Mouse (Mus musculus): ENCODE data around the gene Rab3gap2.

Rab3gap2 gene

GRCm38 (mm10) chr1:185203909-185204661 lies at the start of gene Rab3gap2:
Gene Rab3gap2, plus strand, starts transcription at chr1:185204117.
- DNase-seq (ENCODE audit: extremely low read depth, low read depth), result peak; percentile 85

DNA sequence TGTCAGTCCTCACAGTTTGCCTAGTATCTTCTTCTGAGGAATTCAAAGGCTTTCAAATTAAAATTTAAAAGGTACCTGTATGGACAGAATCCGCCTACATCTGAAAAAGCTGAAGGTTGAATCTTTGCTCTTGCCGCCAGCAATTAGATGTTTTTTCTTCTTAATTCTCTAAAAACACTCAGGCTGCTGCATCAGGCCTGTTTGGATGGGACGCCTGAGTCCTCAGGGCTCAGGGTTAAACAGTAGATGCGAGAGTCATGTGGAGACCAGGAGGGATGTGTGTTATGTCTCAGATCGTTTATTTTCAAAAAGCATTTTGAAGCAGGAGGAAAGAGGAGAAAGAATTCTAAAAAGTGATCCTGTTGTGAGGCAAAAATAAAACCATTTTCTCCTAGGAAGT lies 30.3 kb upstream of the Rab3gap2 start:
- no peak for DNase-seq (ENCODE audit: extremely low read depth, low read depth)

GRCm38 (mm10) chr1:185177860-185178259 lies 26.1 kb upstream of the Rab3gap2 start:
- DNase-seq (ENCODE audit: extremely low read depth, low read depth), result no peak

GRCm38 (mm10) chr1:185183591-185184330 lies 20.2 kb upstream of the Rab3gap2 start:
- no peak for DNase-seq (ENCODE audit: extremely low read depth, low read depth)

DNA sequence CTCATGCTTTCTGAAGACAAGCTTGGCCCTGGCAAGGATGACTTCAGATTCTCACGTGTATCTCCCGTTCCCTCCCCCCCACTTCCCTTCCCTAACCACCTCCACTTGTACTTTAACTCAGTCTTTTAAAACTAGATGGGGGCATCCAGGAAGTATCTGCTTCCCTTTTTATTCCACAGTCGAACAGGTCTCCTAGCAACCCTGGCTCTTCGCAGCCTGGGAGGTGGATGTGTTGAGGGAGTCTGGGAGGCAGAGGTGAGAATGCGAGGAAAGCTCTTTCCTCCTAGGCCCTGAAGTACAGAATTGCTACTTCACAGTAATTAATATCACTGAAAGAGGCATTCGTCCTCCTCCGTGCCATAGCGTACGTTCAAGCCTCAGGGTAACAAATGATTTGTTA lies 18.4 kb upstream of the Rab3gap2 start:
- no peak for DNase-seq (ENCODE audit: extremely low read depth, low read depth)

- peak; percentile 49 for DNase-seq (ENCODE audit: extremely low read depth, low read depth)
Observed at GRCm38 (mm10) chr1:185187135-185187785, 16.7 kb upstream of the Rab3gap2 start.

GRCm38 (mm10) chr1:185189901-185190300 lies 14.0 kb upstream of the Rab3gap2 start:
- peak; percentile 8 for DNase-seq (ENCODE audit: extremely low read depth, low read depth)

DNA sequence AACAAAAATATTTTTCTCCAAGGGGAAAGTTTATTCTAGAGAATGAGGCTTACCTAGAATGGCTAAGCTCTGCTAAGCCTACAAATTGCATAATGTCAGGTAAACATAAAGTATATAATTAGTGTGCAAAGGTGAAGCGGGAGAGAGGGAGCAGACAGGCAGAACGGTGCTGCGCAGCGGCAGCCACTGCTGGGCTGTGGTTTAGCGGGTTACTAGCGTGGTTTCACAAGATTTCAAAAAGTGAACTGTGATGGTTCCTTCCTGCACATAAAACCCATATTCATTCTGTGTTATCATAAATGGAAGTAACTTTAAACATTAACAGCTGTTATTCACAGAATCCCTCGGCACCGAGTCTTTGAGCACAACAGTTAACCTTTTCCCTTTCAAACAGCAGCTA lies 11.8 kb upstream of the Rab3gap2 start:
- DNase-seq (ENCODE audit: extremely low read depth, low read depth), result no peak

- peak; percentile 70 for DNase-seq (ENCODE audit: extremely low read depth, low read depth)
Observed at GRCm38 (mm10) chr1:185193509-185193908, 10.4 kb upstream of the Rab3gap2 start.

DNA sequence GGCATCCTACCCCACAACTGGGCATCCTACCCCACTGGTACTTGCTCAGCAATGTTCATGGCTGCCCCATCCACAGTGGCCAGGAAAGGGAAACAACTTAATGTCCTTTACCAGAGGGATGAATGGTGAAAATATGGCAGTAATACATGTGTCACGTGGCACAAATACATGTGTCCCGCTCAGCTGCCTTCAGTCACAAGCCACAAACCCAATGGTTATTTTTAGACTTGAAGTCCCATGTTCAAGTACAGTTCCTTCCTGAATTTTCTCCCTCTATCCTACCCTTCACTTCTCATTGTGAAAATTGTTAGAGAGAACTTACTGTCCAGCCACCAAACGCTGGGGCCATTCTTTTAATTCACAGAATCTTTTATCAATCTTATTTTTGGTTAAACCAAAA lies 7.6 kb upstream of the Rab3gap2 start:
- no peak for DNase-seq (ENCODE audit: extremely low read depth, low read depth)

GRCm38 (mm10) chr1:185200571-185201395 lies 3.1 kb upstream of the Rab3gap2 start:
- no peak for DNase-seq (ENCODE audit: extremely low read depth, low read depth)

GRCm38 (mm10) chr1:185201994-185202393 lies 1.9 kb upstream of the Rab3gap2 start:
- DNase-seq (ENCODE audit: extremely low read depth, low read depth), result peak; percentile 7

DNA sequence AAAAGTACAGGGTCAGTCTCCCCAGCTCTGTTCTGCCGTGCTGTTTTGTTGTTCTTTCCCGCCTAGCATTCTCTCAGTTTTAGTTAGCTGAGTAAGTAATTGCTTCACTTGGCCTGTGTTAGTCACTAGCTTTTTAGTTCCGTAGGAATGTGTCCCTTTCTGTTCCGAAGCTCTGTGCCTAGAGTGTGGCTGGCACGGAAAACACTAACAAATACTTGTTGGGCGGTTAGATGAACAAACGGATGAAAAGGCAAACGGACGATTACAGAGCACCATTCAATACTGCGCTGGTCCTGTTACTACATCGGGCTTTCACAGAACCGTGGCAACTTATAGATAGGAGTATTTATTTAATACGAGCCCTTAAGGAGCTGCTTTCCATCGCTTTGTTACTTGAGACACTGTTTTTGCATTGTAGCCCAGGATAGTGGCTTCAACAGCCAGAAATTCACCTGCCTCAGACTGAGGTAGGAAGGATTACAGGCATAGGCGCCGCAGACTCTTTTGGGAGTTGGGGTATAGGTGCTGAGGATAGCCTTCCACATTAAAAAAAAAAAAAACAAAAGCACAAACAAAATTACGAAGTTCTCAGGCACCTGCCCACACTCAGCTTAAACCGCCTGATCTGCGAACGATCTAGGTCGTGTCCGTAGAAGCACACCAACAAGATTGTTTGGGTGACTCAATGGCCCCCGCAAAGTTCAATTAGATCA lies 565 bp upstream of the Rab3gap2 start:
- DNase-seq (ENCODE audit: extremely low read depth, low read depth), result peak; percentile 19

DNA sequence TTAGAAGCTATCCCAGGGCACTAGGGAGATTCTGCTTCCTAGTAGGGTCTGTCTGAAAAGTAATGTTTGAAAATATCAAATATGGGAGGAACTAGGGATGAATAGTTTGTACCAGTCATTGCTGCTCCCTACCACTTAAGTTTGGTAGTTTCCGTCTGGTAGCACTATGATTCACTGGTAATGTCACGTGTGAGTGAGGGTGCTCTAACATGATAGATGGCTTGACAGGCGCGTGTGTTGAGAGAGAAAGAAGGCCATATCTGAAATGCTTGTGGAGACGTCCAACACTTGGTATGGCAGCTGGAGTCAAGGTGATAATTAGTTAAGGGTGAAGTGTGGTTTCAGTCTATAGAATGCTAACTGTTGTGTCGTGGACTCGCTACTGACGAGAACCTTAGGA lies 1.2 kb downstream of the Rab3gap2 start:
- DNase-seq (ENCODE audit: extremely low read depth, low read depth), result peak; percentile 63

DNA sequence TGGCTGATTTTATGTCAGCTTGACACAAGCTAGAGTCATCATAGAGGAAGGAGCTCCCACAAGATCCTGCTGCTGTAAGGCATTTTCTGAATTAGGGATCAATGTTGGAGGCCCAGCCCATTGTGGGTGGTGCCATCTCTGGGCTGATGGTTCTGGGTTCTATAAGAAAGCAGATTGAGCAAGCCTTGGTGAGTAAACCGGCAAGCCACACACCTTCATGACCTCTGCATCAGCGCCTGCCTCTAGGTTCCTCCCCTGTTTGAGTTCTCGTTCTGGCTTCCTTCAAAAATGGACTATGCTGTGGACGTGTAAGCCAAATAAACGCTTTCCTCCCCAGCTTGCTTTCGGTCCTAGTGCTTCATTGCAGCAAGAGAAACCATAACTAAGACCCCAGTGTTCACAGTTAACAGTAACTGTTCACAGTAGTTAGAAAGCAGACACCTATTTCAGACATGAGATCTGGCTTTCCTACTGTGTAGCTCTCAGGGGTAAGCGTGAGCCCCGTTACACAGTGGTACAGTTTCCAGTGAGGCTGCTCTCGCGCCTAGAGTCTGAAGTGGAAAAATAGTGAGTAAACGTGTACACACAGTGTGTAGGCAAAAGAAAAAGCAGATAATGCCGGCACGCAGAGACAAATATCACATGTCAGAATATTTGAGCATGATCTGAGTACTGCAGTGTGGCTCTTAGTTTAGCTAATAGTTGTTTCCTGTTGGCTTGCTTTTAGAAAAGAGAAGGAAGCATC lies 4.1 kb downstream of the Rab3gap2 start:
- DNase-seq (ENCODE audit: extremely low read depth, low read depth), result no peak

DNA sequence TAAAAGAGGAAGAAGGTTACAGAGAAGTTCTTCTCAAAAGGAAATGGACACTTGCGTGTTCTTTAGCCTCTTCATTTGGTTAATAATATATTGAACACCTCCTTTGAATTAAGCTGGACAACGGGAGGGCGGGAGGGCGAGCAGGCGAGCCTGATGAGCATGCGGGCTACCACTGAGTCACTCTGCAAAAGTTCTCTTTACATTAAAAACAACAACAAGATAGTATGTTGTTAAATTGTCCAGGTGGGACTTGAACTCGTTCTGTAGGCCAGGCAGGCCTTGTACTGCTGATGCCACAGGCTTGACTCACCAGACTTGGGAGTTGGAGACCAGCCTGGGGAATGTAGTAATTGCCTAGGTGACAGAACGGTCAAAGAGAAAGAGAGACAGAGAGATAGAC lies 4.8 kb downstream of the Rab3gap2 start:
- DNase-seq (ENCODE audit: extremely low read depth, low read depth), result no peak

DNA sequence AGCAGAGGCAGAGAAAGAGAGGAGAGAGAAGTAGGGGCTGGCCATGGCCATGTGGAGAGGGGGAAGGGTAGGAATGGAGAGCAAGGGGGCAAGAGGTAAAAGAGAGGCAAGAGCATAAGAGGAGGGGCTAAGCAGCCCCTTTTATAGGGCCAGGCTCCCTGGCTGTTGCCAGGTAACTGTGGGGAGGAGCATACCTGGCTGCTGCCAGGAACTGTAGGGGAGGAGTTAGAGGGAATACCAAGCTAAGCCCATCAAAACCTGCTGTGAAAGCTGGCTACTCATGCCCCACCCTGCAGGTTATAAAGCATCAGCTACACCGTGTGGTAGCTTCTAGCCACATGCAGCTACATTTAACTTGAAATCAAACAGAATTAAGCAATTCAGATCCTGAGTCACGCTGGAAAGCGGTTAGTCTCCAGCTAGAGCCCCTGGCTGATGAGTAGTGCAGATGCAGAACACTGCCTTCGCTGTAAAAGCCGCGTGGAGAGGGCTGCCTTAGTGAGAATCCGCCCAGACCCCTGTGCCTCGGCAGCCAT lies 5.8 kb downstream of the Rab3gap2 start:
- no peak for DNase-seq (ENCODE audit: extremely low read depth, low read depth)

- no peak for DNase-seq (ENCODE audit: extremely low read depth, low read depth)
Observed at GRCm38 (mm10) chr1:185216360-185216759, 12.4 kb downstream of the Rab3gap2 start.

- no peak for DNase-seq (ENCODE audit: extremely low read depth, low read depth)
Observed at GRCm38 (mm10) chr1:185216762-185217161, 12.8 kb downstream of the Rab3gap2 start.

GRCm38 (mm10) chr1:185217966-185218365 lies 14.0 kb downstream of the Rab3gap2 start:
- no peak for DNase-seq (ENCODE audit: extremely low read depth, low read depth)

Data from MEL-GATA-1-ER (cell line).